Mouse (Mus musculus) ES-CJ7 (cell line): ENCODE data around the gene Bdkrb2.

Experiments
- DNase-seq: peaks from one replicate; pipeline ENCODE4 v3.0.0; 2011; ENCODE audit warnings: low read depth, low spot score

The Bdkrb2 gene

DNA sequence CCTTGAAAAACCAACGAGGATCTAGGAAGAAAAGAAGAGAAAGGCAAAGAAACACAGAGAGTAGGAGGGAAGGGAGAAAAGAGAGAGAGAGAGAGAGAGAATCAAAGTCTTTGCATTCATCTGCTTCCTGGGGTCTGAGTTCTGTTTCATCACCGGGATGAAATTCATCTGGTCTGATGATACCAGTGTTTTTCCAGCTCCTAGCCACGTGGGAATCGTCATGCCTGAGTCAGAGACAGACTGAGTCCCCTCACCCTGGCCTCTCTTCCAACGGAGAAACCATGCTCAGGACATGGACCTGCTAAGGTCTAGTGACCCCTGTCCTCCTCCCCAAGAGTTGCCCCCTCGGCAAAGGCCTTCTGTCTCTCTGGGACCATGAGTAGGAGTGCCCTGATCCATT, 16.5 kb upstream of the Bdkrb2 start:
- DNase-seq: no peak

DNA sequence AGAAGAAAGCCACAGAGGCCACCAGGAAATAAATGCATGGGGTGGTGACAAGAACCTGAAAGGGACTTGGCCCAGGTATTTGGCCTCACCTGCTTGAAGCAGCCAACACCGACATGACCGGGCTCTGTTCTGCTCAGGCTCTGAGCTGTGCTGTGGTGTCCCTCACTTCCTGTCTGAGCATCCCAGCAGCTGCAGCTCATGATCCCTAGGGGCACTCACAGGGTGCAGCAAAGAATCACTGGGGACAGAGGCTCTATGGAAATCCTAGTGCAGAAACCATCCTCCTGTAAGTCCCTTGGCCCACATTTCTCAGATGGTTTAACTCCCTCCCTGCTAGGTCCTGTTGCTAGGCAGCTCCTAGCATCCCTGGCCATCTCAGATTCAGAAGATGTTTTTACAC, 15.9 kb upstream of the Bdkrb2 start:
- DNase-seq: no peak

DNA sequence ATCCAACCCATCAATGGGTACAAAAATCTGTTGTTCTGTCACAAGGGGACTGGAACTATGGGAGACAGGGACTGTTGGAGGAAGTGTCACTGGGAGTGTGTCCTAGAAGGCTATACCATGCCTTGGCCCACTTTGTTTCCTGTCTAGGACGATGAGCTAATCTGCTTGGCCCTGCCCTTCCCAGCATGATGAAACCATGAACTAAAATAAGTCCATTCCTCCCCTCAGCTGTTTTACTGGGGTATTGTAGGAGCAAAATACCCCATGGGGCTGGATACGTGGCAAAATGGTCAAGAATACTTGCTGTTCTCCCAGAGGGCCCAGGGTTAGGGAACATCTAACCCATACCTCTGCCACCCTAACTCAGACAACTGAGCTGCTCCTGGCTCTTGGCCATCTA, 15.0 kb upstream of the Bdkrb2 start:
- no peak for DNase-seq

DNA sequence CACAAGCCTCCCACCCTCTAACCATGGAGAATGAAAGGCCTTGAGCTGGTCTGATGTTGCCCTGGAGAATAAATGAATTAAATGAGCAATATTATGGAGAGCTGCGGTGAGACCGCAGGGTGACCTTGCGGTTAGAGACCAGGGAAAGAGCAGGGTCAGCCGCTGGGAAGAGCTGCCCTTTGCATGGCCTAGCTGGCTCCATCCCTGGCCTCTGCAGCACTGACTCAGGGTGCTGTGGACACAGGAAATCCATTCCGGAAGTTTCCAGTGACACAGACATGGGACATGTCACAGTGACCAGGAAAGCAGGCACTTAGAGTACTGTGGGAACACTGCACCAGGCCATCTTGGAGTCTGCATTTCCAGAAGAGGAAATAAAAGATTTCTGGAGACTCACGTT, 14.1 kb upstream of the Bdkrb2 start:
- no peak for DNase-seq

DNA sequence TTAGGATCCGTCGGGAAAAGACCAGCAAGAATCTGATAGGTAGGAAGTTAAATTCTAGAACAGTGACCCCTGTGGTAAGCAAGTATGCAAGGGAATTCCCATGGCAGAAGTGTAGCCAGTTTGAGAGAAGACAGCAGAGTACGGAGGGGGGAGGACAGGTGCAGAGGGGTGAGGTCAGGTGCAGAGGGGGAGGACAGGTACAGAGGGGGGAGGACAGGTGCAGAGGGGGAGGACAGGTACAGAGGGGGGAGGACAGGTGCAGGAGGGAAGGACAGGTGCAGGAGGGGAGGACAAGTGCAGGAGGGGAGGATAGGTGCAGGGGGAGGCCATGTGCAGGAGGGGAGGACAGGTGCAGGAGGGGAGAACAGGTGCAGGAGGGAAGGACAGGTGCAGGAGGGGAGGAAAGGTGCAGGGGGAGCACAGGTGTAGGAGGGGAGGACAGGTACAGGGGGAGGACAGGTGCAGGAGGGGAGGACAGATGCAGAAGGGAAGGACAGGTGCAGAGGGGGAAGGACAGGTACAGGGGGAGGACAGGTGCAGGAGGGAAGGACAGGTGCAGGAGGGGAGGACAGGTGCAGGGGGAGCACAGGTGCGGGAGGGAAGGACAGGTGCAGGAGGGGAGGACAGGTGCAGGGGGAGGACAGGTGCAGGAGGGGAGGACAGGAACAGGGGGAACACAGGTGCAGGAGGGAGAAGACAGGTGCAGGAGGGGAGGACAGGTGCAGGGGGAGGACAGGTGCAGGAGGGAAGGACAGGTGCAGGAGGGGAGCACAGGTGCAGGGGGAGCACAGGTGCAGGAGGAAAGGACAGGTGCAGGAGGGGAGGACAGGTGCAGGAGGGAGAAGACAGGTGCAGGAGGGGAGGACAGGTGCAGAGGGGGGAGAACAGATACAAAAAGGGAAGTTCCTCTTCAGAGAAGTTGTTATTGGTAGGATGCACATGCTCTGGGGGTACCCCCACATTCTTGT, 12.9 kb upstream of the Bdkrb2 start:
- DNase-seq: no peak

DNA sequence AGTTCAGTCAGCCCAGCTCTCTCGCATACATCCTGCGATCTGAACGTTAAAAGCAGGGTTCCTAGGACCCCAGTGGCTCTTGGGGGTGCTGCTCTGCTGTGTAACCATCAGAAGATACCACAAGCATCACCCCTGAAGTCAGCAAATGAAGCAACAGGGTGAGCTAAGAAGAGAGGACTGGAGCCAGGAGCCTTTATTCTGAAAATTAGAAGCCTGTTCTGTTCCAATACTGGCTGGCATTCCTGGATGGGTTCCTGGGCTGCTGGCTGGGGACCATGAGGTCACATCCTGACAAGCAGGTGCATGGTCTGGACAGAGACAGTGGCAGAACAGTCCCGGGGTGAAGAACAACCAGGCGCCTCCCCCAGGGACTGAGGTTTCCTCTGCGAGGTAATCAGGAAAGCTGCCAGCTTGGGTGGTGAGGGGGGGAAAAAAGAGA, 11.5 kb upstream of the Bdkrb2 start:
- DNase-seq: no peak

DNA sequence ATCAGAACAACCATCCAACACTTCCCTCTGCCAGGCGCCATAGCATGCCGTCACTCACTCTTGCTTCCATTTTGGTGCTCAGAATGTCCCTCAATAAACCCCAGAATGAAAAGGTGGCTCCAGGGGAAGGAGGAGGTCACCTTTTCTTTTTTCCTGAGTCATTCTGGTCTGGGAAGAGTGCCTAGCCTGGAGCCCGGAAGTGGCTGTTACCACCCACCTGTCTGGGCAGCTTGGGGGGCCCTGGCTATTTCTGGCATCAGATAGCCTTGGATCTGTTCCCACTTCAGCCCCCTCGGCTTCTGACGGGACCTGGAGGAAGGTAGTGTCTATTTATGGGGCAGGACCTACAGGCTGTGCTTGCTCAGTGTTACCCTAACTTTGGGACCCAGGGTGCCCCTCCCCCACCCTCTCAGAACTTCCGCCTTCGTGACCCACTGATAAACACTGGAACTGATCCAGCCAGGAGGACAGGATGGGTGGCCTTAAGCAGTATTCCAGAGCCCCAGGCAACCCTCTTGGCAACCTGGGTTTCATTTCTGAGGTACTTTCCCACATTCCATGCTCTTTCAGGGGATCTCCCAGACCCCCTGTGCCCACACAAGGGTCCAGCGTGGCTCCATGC, 8.8 kb upstream of the Bdkrb2 start:
- DNase-seq: no peak

DNA sequence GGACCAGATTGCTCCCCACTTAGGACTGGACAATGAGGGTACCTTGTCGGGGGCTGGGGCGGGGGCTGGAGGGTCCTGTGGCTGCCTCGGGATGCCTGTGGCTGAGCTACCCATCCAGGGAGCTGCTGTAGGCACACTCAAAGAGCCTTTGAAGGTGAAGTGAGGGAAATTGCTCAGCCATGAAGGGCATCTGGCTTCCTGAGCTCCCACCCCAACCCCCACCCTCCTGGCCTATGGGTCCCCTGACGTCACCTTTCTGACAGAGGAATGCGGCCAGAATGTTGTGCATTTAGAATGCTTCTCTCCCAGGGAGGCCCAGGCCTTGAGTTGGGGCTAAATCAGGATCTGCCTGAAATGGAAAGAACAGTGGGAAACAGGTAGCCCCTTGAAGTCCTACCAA, 7.9 kb upstream of the Bdkrb2 start:
- peak; percentile 18 for DNase-seq

DNA sequence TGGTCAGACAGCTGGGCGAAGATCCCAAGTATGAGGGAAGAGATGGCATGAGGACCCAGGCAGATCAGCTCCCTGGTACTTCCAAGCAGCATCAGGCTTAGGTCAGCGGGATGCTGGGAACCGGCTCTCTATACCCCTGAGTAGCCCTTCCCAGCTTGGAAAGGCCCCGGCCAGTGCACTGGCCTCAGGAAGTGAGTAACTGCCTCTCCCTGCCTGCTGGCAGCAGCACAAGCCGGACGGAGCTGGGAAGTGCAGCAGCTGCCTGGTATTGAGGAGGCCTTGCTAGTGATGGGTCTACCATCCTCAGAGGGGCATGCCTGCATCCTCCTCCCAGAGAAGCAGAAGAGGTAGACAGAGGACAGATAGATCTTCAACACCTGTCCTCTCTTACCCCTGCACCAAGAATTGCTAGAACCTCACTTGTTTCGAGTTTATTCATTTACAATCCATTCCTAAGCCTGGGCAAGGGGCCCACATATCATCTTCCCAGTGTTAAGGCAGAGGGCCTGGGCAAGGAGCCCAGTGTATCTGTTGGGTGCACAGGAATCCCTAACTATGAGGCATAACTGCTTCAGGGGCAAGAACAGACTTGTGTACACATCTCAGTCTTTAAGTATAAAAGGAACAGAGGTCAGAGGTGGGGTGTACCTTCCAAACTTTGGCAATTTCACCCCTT, 5.6 kb upstream of the Bdkrb2 start:
- no peak for DNase-seq

DNA sequence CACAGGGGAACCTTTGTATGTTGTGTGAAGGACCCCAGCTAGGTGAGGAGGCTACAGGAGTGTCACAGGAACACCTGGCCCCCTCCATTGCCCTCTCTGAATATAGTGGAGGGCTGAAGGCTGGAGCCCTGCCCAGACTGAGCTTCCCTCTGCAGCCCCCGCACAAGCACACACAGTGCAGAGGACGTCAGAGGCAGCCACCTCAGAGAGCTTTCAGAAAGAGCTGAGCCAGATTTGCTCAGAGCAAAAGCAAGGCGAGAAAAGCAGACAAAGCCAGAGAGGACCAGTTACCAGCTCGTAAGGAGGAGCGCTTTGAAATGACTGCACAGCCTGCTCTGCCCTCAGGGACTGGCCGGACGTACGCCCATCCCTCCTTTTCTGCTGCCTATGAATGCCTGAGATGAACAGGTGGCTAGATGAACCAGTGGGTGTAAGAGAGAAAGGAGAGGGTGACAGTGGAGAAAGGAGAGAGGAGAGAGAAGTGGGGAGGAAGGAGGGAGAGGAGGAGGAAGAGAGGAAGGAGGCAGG, 2.0 kb upstream of the Bdkrb2 start:
- DNase-seq: no peak

DNA sequence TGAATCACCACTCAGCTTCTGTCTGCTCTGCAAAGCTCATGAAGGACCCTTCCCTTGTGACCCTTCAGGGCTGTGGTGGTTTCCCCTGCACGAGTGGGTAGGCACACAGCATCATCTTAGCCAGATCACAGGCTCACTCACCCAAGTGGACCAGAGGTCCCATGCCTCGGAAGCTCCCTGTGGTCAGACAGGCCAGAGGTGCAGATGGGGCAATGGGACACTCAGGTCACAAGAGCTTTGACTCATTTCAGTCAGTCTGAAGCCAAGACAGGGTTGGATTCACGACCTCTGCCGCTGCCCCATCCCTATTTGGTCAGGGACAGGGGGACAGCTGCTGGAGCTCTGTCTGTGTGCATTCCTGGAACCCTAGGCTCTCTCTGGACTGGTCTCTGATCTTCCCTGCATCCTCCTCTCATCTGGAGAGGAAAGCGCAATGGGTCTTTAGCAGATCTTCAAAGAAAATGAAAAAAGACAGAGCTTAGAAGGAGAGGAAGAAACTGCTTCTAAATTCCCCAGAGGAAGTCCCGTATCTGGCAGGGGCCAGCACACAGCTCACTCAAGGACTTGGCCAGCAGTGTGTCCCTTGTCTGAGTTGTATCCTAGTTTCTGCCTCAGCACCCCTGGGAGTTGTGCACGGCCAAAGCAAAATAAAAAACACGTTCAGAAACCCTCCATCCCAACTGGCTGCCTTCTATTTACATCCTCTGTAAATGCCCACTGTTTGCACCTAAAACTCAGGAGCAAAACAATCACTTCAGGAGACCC, 788 bp upstream of the Bdkrb2 start:
- DNase-seq: no peak

DNA sequence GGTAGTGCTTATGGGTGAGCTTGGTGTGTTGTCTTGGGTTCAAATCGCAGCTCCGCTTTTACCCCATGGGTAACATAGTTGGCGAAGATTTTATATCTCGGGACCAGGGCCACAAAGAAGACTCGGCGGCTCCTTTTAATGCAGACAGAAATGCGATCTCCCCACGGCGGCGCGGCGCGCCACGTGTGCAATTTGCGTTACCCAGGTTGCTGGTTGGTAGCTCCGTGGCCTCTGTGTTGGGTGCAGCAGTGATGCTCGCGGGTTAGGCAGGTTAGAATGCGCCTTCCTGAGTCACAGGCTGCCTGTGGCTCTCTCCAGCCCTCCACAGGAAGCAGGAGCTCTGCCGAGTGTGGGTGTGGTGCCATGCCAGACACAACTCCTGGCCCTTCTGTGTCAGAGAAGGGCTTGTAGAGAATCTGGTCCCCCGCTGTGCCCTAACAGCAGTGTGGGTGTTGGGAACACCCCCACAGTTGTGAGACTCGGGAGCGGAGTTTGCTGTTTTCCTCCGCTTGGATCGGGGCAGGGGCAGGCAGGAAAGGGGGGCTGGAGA, 775 bp downstream of the Bdkrb2 start:
- peak; percentile 66 for DNase-seq

DNA sequence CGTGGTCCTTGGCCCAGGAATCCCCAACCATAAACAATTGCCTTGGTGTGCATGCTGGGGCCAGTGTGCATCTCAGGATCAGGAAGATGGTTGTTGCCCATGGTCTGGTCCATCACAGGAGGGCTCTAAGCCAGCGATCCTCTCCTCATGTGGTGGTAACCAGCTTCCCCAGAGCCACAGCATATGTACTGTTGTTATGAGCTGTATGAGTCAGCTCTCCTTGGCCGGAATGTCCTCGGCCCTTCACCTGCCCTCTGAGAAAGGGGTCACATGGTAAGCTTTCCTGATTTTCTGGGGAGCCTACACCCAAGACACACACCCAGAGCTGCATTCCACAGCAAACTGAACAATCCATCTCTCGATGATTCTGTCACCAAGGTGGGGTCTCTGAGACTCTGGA, 2.2 kb downstream of the Bdkrb2 start:
- DNase-seq: no peak

DNA sequence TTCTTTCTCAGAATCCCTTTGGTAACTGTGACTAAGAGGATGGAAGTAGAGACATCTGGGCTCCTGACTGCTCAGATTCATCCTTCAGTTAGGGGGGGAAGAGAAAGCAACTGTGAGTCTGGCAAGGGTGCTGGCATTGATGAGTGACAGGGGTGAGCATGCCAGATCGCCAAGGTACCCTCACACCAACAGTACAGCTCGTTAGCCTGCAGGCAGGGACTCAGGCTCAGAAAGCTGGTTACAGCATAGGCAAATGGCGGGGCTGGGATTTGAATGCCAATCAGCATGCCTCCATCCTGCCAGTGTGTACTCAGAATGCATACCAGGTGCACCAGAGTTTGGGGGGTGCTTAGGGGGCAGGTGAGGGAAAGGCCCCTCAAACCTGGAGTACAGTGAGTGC, 8.8 kb downstream of the Bdkrb2 start:
- no peak for DNase-seq

DNA sequence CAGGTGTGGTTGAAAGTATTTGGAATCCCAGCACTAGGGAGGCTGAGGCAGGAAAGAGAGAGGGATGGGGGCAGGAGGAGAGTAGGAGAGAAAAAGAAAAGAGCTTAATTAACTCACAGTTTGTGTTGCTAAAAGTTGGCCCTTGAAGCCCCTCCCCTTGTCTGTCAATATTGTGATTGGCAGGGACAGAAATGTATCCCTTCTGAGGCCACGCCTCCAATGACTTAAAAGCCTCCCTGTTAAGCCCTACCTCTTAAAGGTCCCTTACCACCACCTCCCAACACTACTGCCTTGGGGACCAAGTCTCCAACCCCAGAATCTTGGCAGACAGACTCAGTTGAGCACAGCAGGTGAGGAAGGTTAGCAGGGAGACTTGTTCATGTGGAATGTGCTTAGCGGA, 9.6 kb downstream of the Bdkrb2 start:
- peak; percentile 32 for DNase-seq

DNA sequence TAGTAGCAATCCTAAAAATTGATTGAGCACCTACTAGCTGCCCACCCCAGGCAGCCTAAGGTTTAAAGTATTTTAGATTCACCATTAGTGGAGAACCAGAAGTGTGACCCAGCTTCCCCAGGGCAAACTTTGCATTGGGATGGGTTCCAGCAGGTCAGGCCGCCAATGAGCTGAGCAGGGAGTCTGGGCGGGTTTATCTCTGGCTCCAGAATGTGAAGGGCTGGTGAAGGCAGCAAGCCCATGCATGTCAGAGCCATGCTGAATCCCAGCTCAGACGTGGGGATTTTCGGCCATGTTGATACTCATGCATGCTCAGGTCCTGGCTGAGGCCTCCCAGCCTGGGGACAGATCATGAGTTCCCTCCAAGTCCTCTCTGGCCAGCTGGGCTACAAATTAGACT, 11.3 kb downstream of the Bdkrb2 start:
- no peak for DNase-seq

DNA sequence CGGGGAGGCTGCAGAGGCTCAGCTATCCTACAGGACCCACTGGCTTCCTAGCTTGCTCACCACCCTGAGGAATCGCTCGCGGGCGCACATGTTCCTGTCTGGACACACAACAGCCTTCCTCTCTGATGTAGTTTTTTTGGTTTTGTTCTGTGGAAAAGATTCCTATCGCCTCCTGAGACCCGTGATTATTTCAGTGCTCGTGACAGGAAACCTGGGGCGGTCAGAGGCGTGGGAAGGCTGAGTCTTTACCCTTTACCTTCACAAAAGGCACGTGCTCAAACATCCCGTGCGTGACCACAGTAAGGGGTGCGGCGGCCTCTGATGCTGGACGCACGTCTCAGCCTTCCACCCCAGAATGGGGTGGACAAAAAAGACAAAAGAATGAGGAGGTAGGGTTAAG, 17.5 kb downstream of the Bdkrb2 start:
- DNase-seq: no peak

DNA sequence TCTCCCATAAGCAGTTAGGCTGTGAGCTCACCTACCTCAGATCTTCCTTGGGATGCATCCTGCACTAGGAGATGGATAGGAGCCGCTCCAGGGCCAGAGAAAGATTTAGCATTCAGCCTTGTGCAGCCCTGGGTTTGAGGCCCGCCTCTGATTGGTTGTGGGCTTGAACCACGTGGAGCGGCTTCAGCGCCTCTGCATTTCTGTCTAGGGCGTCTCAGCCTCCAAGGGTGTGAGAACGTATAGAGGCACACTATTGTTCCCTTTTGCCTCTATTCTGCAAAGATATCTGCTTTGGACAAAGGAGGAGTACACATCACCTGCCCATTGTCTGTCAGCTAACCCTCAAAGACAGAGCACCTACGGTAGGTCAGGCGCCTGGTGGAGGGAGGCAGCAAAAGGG, 19.5 kb downstream of the Bdkrb2 start:
- DNase-seq: peak; percentile 37

DNA sequence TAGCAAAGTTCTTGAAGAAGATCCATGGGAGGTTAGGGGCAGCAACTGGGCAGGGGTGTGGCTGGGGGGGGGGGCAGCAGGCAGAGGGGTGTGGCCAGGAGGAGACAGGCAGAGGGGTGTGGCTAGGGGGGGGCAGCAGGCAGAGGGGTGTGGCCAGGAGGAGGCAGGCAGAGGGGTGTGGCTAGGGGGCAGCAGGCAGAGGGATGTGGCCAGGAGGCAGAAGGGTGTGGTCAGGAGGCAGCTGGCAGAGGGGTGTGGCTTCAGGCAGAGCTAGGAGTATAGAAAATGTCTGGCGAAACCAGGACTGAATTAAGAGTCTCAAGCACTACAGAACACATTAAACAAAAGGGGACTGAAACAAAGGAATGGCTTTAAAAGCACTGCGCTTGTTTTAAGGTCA, 20.5 kb downstream of the Bdkrb2 start:
- peak; percentile 78 for DNase-seq

DNA sequence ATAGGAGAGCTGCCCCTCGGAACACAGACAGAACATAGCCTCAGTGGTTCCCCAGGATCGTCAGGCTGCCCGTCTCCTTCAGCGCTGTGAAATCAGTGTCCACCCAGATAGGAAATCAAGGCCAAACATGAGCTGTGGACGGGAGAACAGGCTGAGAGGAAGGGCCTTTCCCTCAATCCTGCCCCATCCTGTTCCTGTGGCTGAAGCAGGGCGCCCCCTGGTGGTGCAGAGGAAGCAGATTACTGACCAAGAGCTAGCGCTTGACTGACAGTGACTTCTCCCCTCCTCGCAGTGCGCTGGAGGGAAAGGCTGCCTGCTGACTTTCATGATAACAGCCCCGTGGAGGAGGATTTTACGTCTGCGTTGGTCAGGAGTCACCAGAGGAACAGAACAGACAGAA, 21.8 kb downstream of the Bdkrb2 start:
- peak; percentile 82 for DNase-seq

DNA sequence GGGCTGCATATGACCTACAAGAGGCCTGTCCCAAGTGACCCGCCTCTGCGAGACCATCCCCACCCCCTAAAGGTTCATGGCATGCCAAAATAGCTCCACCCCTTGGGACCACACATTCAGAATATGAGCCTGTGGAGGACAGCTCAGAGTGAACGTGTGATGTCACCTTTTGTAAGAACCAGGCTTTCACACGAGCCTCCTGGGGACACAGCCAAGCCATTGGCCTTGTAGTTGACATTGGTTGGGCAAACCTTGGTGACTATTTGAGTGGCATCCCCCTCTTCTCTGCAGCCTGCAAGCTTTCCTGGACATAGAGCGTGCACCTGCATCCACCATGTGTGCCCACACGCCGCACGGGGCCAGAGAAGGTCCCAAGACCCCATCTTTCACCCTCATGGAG, 24.5 kb downstream of the Bdkrb2 start:
- no peak for DNase-seq
